Mouse (Mus musculus) cerebellum, adult 2 months (tissue): ENCODE measurements around the gene Ropn1l. TPM values are rescaled to one million over a fixed set of nuclear protein-coding genes. Genes with fewer than 3 reads are reported as not detected.

Experiments
- DNase-seq, 2 experiments: peaks; one replicate each; pipeline ENCODE4 v3.0.0; 2021
- H3K27ac ChIP-seq: fragments of 200-500 bp; 2 replicates; pipeline ENCODE4 v1.5.1; 2012; ENCODE audit warnings: low read length, control low read depth, inconsistent platforms; ENCODE audit not compliant: insufficient read depth
- H3K27me3 ChIP-seq: fragments of 200-500 bp; 2 replicates; pipeline ENCODE4 v1.6.1; 2012; ENCODE audit warnings: inconsistent platforms, mild to moderate bottlenecking, low read length, moderate library complexity; ENCODE audit not compliant: control insufficient read depth, insufficient read depth
- H3K4me1 ChIP-seq: fragments of 200-500 bp; 2 replicates; pipeline ENCODE4 v1.6.1; 2011; ENCODE audit warnings: low read length; ENCODE audit not compliant: control insufficient read depth, insufficient read depth
- H3K4me3 ChIP-seq: fragments of 200-500 bp; replicated peaks from 2 replicates; pipeline ENCODE3; 2011; ENCODE audit warnings: mild to moderate bottlenecking, low read depth, low read length, control low read depth; ENCODE audit not compliant: insufficient read depth
- CTCF ChIP-seq: fragments of 200-500 bp; IDR thresholded peaks from 2 replicates; pipeline ENCODE4 v1.5.1; 2011; ENCODE audit warnings: low read depth, mild to moderate bottlenecking, control low read depth, low read length, moderate library complexity, borderline replicate concordance; ENCODE audit not compliant: insufficient read depth
- POLR2A ChIP-seq: fragments of 200-500 bp; IDR thresholded peaks from 2 replicates; pipeline ENCODE4 v1.6.1; 2011; ENCODE audit warnings: low read length, control low read depth, borderline replicate concordance; ENCODE audit not compliant: insufficient read depth
- WGBS: fragments of 180-500 bp; shearing (Covaris S2); methylation state at CpG from one replicate; pipeline ENCODE4 v1.1.7; 2018; 5-methylcytosine and 5-hydroxymethylcytosine counted together
- polyA plus RNA-seq: library from polyadenylated mRNA; depleted of rRNA; stranded (reverse); fragments of >200 nt; gene quantifications from 2 replicates; pipeline ENCODE4 v1.2.3, GENCODE M21; 2012

Ropn1l gene
- polyA plus RNA-seq, 1 experiment: 1.3 TPM

GRCm38 (mm10) chr15:31471529-31471928 lies 18.0 kb upstream of the Ropn1l start:
- Histone ChIP-seq H3K4me1 (no peaks in the 10 kb centered on the region), H3K27me3 (no peaks in the 10 kb centered on the region), H3K4me3 (no peak overlapping the region), H3K27ac (no peak overlapping the region)
- WGBS: 71% methylated on average over 4 of the region's 4 CpGs
- no peak for TF ChIP-seq CTCF
- no peak for TF ChIP-seq POLR2A
- no peak for DNase-seq

GRCm38 (mm10) chr15:31469497-31469896 lies 16.0 kb upstream of the Ropn1l start:
- no peak for TF ChIP-seq CTCF
- no peak for TF ChIP-seq POLR2A
- 73% methylated on average over 4 of the region's 4 CpGs for WGBS
- no peaks in the 10 kb centered on the region for H3K27me3 ChIP-seq
- H3K4me3 ChIP-seq: no peak overlapping the region
- no peak for DNase-seq
- no peak overlapping the region for H3K27ac ChIP-seq
- H3K4me1 ChIP-seq: no peaks in the 10 kb centered on the region

GRCm38 (mm10) chr15:31468806-31469205 lies 15.3 kb upstream of the Ropn1l start:
- Histone ChIP-seq H3K27ac (no peak overlapping the region), H3K4me1 (no peaks in the 10 kb centered on the region), H3K27me3 (no peaks in the 10 kb centered on the region), H3K4me3 (no peak overlapping the region)
- DNase-seq: no peak
- WGBS: 90% methylated on average over 5 of the region's 5 CpGs
- no peak for TF ChIP-seq CTCF
- no peak for TF ChIP-seq POLR2A

- WGBS: 95% methylated on average over 1 of the region's 1 CpGs
- no peak for DNase-seq
- no peak overlapping the region for H3K27ac ChIP-seq
- H3K4me3 ChIP-seq: no peak overlapping the region
- no peak for TF ChIP-seq CTCF
- no peak for TF ChIP-seq POLR2A
- no peaks in the 10 kb centered on the region for H3K27me3 ChIP-seq
- H3K4me1 ChIP-seq: no peaks in the 10 kb centered on the region
Observed at GRCm38 (mm10) chr15:31466749-31467148, 13.2 kb upstream of the Ropn1l start.

GRCm38 (mm10) chr15:31466295-31466694 lies 12.8 kb upstream of the Ropn1l start:
- Histone ChIP-seq H3K4me3 (no peak overlapping the region), H3K4me1 (no peaks in the 10 kb centered on the region), H3K27ac (no peak overlapping the region), H3K27me3 (no peaks in the 10 kb centered on the region)
- no peak for DNase-seq
- WGBS: 90% methylated on average over 5 of the region's 5 CpGs
- no peak for TF ChIP-seq CTCF
- no peak for TF ChIP-seq POLR2A

- 97% methylated on average over 2 of the region's 2 CpGs for WGBS
- TF ChIP-seq POLR2A (no peak), CTCF (no peak)
- Histone ChIP-seq H3K27ac (no peak overlapping the region), H3K27me3 (no peaks in the 10 kb centered on the region), H3K4me1 (no peaks in the 10 kb centered on the region), H3K4me3 (no peak overlapping the region)
- no peak for DNase-seq
Observed at GRCm38 (mm10) chr15:31465806-31466205, 12.3 kb upstream of the Ropn1l start.

GRCm38 (mm10) chr15:31460571-31460970 lies 7.0 kb upstream of the Ropn1l start:
- no peak for TF ChIP-seq CTCF
- no peak for TF ChIP-seq POLR2A
- Histone ChIP-seq H3K4me3 (no peak overlapping the region), H3K27me3 (no peaks in the 10 kb centered on the region), H3K27ac (no peak overlapping the region), H3K4me1 (no peaks in the 10 kb centered on the region)
- DNase-seq: no peak
- WGBS: 86% methylated on average over 2 of the region's 2 CpGs

GRCm38 (mm10) chr15:31458081-31458480 lies 4.5 kb upstream of the Ropn1l start:
- Histone ChIP-seq H3K4me1 (no peaks in the 10 kb centered on the region), H3K27me3 (no peaks in the 10 kb centered on the region), H3K27ac (no peak overlapping the region), H3K4me3 (no peak overlapping the region)
- WGBS: 88% methylated on average over 7 of the region's 7 CpGs
- DNase-seq: no peak
- TF ChIP-seq CTCF (no peak), POLR2A (no peak)
